Mouse (Mus musculus) WW6 (cell line): ENCODE results near the gene Med19.
"Not testable (repeated sequence)": the region's sequence is repeated elsewhere in the genome, so short reads cannot be mapped to it uniquely, and the experiment has no call there.

Experiments used
- DNase-seq: peaks from one replicate; pipeline ENCODE4 v3.0.0-alpha.2; 2013; ENCODE audit warnings: low read depth, low spot score

Med19 gene

GRCm38 (mm10) chr2:84666081-84666480 is 12.1 kb upstream of the Med19 start:
- DNase-seq, result no peak

- DNase-seq, result no peak
Observed at GRCm38 (mm10) chr2:84669828-84670568, 8.2 kb upstream of the Med19 start.

- peak; percentile 93 for DNase-seq
Observed at GRCm38 (mm10) chr2:84670569-84670933, 7.7 kb upstream of the Med19 start, which contains the start of gene Selenoh. Gene Selenoh (minus strand): TSS chr2:84670770.

GRCm38 (mm10) chr2:84671535-84671934 is 6.7 kb upstream of the Med19 start:
- DNase-seq, result not testable (repeated sequence)

GRCm38 (mm10) chr2:84677270-84677967 is 783 bp upstream of the Med19 start:
- DNase-seq, result no peak

GRCm38 (mm10) chr2:84679016-84679415 is 814 bp downstream of the Med19 start, which contains the start of gene Tmx2:
Gene Tmx2 (minus strand): TSS chr2:84679140.
- no peak for DNase-seq

GRCm38 (mm10) chr2:84682605-84683183 is 4.5 kb downstream of the Med19 start:
- DNase-seq, result no peak

GRCm38 (mm10) chr2:84688080-84688844 is 10.1 kb downstream of the Med19 start:
- no peak for DNase-seq

- DNase-seq, result no peak
Observed at GRCm38 (mm10) chr2:84690050-84690449, 11.8 kb downstream of the Med19 start.

GRCm38 (mm10) chr2:84695007-84695695 is 16.9 kb downstream of the Med19 start:
- DNase-seq, result no peak

- no peak for DNase-seq
Observed at GRCm38 (mm10) chr2:84703497-84703896, 25.3 kb downstream of the Med19 start.

- no peak for DNase-seq
Observed at GRCm38 (mm10) chr2:84704329-84704728, 26.1 kb downstream of the Med19 start.

- DNase-seq, result no peak
Observed at GRCm38 (mm10) chr2:84705295-84705694, 27.1 kb downstream of the Med19 start.

GRCm38 (mm10) chr2:84707523-84707922 is 29.3 kb downstream of the Med19 start:
- DNase-seq, result no peak

GRCm38 (mm10) chr2:84711898-84712297 is 33.7 kb downstream of the Med19 start:
- no peak for DNase-seq

- DNase-seq, result no peak
Observed at GRCm38 (mm10) chr2:84714422-84714810, 36.2 kb downstream of the Med19 start.

GRCm38 (mm10) chr2:84714811-84715561 is 36.8 kb downstream of the Med19 start, which contains the start of gene Zdhhc5:
Gene Zdhhc5 (minus strand): TSS chr2:84715180.
- peak; percentile 97 for DNase-seq

GRCm38 (mm10) chr2:84715562-84716361 is 37.6 kb downstream of the Med19 start:
- DNase-seq, result peak; percentile 78
